Mouse (Mus musculus) liver, embryonic 18 days (tissue): ENCODE data around the gene Pigl. TPM values are rescaled to one million over a fixed set of nuclear protein-coding genes. Genes with fewer than 3 reads are reported as not detected.

Source experiments
- polyA plus RNA-seq: library from polyadenylated mRNA; depleted of rRNA; stranded (reverse); fragments of >200 nt; gene quantifications from 2 replicates; pipeline ENCODE4 v1.2.3, GENCODE M21; 2012; rRNA removed

Gene Pigl
- polyA plus RNA-seq: 2.4 and 2.6 TPM in 2 replicates

DNA sequence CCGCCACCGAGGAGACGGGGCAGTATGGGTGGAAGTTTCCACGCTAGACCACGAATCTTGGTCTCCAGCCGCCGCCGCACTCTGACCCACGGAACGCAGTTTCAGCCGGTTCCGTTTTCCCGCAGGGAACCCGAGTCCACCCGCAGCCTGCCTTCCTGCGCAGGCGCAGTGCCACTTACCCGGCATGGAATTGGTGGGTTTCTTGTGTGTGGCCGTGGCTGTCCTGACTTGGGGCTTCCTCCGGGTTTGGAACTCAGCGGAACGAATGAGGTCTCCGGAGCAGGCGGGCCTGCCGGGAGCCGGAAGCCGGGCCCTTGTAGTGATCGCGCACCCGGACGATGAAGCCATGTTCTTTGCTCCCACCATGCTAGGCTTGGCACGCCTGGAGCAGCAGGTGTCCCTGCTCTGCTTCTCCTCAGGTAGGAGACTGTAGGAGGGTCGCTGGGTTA lies at the start of gene Pigl, which contains the start of gene Ncor1:
Pigl (plus strand) TSS at position 185 of the 449 bp plus-strand sequence.
Ncor1 (minus strand) TSS at position 266 of the 449 bp plus-strand sequence.

DNA sequence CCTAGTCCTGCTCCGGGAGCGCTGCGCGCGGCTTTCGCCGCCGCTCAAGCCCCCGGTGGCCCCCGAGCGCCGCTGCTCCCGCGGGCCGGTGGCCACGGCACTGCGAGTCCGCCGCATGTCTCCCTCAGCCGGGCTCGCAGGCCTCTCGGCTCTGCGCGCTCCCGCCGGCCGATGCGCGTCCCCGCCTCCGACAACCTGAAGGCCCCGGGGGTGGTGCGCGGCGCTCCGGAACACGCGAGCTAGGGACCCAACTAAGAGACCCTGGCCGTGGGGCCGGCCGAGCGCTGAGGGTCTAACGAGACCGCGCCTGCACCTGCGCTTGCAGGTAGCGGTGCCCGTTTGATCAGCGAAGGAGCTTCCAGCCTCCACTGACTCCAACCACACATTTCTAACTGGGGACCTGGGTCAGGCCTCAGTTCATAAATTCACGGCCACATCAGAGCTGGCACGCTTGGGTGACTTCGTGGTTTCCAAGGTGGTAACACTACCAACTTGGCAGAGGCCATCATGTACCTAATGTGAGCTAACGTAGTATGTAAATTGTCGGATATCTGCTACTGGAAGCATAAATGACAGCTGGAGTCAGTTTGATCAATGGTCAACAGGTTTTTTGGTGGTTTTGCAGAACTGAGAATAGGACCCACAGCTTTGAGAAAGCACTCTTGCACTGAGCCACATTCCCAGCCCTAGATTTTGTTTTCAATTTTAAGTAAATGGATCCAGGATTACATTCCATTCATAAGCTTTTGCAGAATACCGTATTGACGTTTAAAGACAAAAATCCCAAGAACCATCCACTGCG lies 81.0 kb downstream of the Pigl start, which contains the start of gene Cenpv:
Cenpv (minus strand) TSS at position 173 of the 802 bp plus-strand sequence.

GRCm38 (mm10) chr11:62550727-62551225 lies 92.5 kb downstream of the Pigl start, which contains the start of gene Ubb:
Ubb (plus strand) TSS chr11:62551171.

Other genes with a start within 250 kb of the Pigl start
- 0.28 and 0.38 TPM in 2 replicates for gene Adora2b, start 209.5 kb upstream of the Pigl start, polyA plus RNA-seq
- 7.1 and 7.7 TPM in 2 replicates for gene Zswim7, start 177.1 kb upstream of the Pigl start, polyA plus RNA-seq
- gene Ttc19, start 177.0 kb upstream of the Pigl start, polyA plus RNA-seq: 2.5 and 2.8 TPM in 2 replicates
- 31.6 and 34.4 TPM in 2 replicates for gene Ncor1, start 81 bp downstream of the Pigl start, polyA plus RNA-seq
- 18.4 and 19.0 TPM in 2 replicates for gene Cenpv, start 80.8 kb downstream of the Pigl start, polyA plus RNA-seq
- 1,063 and 1,080 TPM in 2 replicates for gene Ubb, start 92.7 kb downstream of the Pigl start, polyA plus RNA-seq
- 4.1 and 4.3 TPM in 2 replicates for gene Trpv2, start 116.0 kb downstream of the Pigl start, polyA plus RNA-seq
- gene Lrrc75a, start 190.1 kb downstream of the Pigl start, polyA plus RNA-seq: 1.7 and 2.2 TPM in 2 replicates
- 11.8 and 13.4 TPM in 2 replicates for gene Mmgt2, start 190.2 kb downstream of the Pigl start, polyA plus RNA-seq